Mouse (Mus musculus) layer of hippocampus, postnatal 36 days (tissue): ENCODE measurements at regions not wholly inside any gene's neighbourhood (a gene's known extent, or its start where the extent isn't known, plus 50 kb on each side); places are given as distances from the start of the nearest gene placed in this dataset.
"Not testable (repeated sequence)": the region's sequence is repeated elsewhere in the genome, so short reads cannot be mapped to it uniquely, and the experiment has no call there.

Experiments used
- DNase-seq, 2 experiments: peaks; one replicate each; pipeline ENCODE4 v3.0.0; 2022

DNA sequence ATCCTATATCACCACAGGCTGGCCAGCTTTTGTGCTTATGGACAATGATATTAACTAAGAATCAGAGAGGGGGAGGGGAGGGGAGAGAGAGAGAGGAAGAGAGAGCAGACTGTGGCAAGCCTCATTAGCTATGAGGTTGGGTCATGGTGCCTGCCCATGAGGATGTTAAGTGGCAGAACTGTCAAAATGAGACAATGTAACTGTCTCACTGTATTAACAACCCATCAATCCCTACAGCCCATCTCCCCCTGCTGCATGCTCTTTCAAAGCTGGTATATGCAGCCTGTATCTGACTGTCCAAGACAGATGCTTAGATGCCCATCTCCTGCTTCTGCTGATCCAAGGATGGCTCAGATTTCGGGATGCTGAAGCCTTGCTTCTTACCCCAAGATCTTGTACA, 852.6 kb downstream of the Gm9195 start:
- DNase-seq: no peak

DNA sequence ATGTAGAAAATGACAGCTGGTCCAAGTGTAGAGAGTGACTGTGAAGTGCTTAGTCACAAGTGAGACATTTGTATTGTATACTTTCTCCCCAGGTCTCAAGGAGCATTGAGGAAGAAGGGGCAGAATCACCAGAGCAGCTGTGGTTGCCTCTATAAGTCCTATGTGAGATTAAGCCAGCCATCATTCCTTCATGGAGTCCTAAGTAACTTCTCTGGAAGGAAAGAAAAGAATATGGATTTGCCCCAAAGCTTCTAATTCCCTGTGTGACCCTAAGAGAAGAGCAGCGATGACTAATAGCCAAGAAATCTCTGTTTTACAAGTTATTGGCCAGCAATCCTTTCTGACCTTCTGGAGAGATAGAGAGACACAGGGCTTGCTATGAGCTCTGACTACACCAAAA, 856.5 kb downstream of the Gm9195 start:
- no peak for DNase-seq

DNA sequence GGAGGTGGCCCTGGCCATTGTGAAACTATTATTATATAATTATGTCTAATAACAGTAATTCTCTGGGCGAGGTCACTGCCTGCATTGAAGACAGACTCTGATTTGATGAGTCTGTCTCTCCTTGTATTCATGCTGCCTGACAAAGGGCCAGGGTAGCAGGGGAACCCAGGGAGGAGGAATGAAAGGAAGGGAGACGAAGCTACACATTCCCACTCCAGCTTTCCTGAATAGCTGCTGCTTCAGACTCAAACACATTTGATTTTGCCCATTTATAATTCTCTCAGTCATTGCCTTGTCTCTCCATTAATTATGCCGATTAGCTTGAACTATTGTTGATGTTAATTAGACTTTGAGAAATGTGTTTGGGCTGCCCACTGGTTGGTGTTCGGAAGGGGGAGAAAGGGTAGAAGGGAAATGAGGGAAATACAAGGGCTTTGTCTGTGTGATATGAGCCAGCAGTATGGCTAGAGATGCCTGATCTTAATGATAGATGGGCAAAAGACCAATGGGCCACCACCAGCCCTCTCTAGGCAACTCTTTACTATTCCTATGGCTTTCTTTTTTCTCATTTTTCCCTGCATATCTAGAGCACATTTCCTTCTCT, 881.8 kb downstream of the Gm9195 start:
- no peak for DNase-seq

DNA sequence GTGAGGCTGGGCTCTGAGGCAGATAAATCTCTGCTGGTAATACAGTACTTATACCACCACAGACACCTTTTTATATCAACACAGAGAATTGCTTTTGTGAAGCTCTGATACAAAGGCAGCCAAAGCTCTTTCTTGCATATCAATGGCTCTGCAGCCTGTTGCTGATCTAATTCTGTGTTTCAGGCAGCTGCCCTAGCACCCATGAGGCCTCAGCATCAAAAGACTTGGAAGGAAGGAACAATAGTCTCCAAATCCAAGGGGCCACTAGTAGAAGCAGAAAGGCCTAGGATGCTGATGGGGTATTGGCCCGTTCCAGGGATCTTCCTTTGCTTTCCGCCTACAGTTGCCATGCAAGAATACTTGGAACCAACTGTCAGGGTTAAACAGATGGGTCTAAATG, 887.9 kb downstream of the Gm9195 start:
- peak in 1 of 2 experiments; percentile 1 for DNase-seq

DNA sequence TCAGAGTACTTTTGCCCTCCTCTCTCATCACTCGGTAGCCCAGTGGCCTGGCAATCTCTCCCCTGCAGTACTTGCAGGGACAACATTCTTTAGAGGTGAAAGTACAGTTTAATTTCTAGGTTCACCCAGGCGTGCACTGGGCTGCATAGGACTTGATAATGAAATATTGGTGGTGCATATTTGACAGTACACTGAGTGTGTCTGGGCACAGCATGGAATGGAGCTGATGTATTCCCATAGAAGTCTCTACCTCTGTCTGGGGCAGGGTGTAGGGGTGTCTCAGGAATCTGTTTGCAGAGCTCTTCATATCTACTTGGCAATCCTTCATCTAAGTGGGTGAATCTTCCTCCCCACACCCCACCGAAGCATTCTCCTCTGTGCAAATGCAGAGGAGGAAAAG, 893.8 kb downstream of the Gm9195 start:
- no peak for DNase-seq

DNA sequence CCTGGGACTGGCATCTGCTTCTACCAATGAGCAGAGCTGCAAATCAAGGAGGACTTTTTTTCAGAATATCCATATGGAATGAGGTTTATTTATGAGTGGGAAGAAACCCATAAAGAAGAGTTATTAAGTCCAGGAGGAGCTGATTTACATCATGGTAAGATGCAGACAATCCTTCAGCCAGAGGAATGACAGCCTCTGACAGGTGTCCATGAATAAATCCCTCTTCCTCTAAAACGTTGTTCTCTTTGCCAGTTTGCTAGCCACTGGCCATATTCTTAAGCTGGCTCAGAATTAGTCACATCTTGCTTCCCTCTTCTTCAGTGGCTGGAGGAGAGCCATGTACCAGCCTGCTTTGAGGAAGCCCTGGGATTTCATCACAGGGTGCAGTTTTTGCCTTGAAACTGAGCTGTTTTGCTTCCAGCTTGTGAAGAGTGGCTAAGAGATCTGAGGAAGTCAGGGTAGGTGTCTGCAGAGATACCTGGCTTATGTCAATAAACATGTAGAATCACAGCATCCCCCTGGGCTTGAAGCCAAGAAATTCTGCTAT, 902.9 kb downstream of the Gm9195 start:
- DNase-seq: no peak

DNA sequence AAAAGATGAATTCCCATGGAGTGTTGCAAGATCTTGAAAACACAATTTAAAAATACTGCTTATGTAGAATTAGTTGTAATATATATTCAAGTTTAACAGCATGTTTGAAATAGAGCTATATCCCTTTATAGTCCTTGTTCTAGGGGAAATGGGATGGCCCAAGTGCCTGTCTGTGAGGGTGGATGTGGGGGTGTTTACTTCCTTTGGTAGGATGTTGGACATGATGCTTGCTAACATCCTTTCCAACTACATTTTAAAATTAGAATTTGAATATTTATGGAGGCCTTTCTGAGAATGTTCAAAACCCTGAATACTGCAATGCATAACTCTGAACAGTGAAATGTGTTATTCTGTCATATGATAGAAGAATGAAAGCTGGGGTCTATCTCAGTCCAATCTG, 903.6 kb downstream of the Gm9195 start:
- no peak for DNase-seq

DNA sequence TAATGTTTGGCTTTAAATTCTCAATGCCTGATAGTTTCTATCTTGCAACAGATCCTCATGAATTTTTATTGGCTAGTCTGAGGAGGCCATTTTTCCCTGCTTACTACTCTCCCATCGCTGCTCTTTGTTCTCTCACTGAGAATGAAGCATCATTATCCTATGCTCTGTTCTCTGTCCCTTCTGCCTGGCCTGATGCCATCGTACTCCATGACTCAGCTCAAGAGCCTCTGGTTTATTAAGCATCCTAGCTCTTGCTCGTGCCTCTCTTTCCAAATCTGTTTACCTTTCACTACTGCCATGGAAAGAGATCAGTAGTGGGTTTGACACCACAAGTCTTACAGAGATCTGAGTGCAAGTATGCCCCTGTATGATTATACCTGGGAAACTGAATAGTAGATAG, 926.8 kb downstream of the Gm9195 start:
- no peak for DNase-seq

DNA sequence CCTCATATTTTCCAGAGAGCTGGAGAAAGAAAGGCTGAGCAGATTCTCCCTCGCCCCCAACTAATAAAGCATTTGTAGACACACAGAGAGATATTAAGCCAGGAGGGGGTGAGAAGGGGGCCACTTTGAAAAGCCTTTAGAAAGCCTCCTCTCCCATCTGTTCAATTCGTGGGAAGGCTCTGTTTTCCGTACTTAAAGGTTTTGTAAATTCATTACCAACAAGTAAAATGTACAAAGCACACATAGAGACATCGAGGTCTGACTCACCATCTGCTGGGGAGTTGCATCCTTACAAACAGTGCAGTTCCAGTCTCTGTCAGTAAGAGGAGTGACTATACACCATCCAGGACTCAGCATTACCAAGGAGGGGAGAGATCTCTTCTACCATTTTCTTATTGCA, 929.7 kb downstream of the Gm9195 start:
- DNase-seq: peak; percentile 10 to 11

DNA sequence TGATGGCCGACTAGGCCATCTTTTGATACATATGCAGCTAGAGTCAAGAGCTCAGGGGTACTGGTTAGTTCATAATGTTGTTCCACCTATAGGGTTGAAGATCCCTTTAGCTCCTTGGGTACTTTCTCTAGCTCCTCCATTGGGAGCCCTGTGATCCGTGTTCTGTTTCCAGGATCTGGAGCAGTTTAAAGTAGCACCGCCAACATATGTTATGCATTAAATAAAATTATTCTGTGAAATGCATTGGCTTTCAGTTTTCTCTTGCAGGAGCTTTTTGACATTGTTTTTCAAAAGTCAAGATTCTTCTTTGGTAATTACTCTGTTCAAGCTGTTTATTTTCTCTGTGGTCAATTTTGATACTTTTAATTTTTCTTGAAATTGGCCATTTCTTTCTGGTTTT, 937.3 kb downstream of the Gm9195 start:
- not testable (repeated sequence) for DNase-seq

DNA sequence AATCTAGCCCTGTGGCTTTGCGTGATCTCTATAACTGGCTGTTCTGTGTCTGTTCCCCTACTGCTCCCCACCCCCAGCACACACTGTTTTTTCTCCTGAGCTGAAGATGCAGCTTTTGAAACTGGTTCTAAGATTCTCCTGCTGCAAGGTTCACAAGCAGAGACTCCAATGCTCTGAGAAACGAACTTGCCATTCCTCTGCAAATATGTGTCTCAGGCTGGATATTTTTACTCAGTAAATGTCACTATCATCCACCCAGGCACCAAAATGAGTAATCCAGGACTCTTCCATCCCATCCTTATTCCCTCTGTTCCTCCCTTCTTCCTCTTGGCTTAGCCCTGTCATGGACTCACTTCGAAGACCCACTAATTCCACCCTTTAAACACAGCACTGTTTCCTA, 943.9 kb upstream of the Fam160b2 start:
- DNase-seq: no peak

DNA sequence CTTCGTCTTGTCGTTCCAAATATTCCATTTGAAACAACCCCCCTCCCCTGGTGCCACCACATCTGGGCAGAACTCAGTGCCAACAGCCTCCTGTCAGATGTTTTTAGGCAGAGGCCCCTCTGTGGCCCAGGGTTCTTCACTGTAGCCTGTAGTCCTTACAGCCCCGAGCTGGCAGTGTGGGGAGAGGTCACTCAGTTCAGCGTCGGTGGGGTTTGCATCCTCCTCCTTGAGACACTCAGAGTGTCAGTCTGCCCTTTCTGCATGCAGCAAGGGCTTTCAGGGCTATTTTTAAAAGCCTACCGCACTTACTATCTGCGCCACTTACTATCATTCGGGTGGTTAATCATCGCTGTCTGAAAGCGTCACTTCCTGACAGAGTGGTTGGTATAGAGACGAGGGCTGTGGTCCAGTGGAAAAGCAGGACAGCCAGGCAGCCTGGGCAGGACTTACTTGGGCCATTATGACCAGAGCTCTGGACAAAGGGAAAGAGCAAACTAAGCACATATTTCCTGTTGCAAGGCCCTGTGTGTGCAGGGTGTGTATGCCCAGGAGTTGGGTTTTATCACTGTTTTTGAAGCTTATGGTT, 932.5 kb upstream of the Fam160b2 start:
- DNase-seq: no peak

DNA sequence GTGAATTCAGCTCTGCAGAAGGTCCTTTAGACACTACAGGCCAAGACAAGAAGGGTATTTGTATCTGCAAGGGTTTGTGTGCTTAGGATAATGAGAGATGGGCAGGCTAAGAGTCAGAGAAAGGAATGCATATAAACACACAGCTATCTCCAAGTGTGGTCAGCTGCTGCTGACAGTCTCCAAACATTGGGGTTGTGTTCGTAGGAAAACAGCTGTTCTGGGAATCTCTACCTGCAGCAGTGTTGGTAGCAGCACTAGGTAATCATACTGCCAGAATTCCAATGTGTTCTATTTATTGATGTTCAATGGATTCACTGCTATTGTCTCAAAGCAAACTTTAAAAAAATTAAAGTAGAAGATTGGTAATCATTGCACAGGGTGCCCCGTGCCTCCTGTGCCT, 931.7 kb upstream of the Fam160b2 start:
- DNase-seq: no peak

DNA sequence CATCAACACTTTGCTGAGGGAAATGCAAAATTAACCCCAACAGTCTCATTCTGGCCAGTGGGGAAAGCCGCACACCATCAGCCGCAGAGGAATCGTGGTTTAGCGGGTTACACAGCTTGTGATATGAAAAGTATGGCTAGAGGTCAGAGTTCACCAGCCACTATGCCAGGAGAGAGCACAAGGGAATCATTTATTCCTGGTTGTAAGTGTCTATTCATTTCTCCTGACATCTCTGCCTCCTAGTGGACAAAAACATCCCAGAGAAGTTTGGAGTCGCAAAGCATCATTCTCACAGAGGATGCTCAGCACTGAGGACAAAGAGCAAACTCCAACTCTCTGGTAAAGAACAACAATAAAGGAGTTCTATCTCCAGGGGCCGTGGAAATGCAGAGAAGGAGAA, 930.8 kb upstream of the Fam160b2 start:
- no peak for DNase-seq

DNA sequence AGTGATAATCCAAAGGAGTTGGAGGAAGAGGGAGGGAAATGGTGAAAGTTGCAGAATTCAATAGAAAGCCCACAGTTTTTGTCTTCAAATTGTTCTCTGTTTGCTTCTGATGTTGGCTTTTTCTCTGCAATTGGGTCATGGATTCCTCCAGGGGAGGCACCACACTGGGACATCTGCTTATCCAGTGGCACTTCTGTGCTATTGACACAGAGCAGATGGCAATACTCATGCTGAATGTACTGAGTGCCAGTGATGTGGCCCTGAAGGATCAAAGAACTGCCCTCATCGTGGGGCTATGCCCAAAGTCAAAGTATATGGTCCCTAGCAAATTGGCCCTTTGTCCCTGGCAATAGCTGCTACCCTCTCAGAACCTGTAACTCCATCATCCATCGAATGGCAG, 918.9 kb upstream of the Fam160b2 start:
- DNase-seq: no peak

DNA sequence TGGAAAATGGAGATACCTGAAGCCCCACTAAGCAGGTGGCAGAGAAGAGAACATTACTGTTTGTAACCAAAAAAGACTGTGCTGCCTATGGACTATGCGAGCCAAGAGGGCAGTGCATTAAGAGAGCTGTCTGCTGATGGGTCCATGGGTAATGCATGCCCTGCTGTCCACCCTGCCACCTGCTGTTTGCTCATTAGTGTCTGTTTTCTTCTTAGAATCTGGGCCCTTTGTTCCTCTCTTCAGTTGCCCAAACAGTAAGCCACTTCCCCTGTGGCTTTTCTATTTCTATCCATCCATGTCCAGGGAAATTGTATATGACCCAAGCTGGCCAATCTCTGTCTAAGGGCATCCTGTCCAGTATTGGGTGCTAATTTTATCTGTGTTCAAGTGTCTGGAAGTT, 901.2 kb upstream of the Fam160b2 start:
- no peak for DNase-seq

DNA sequence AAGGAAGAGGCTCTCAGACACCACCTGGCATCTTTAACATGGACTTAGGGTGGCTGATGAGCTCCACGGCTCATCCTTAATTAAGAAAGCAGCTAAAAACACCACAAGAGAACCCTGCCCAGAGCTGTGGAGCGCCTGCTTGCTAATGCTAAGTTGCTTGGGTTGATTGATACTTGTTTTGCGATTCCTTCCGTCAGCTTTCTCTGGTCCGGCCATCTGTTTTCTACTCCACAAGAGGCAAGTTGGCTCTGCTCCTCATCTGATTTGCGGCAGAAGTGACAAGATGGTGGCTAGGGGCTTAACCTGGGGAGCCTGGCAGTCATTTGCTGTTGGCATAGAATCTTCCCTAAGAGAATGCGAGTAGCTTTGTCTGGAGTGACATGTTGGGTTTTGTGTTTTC, 891.6 kb upstream of the Fam160b2 start:
- DNase-seq: peak; percentile 4 to 5

DNA sequence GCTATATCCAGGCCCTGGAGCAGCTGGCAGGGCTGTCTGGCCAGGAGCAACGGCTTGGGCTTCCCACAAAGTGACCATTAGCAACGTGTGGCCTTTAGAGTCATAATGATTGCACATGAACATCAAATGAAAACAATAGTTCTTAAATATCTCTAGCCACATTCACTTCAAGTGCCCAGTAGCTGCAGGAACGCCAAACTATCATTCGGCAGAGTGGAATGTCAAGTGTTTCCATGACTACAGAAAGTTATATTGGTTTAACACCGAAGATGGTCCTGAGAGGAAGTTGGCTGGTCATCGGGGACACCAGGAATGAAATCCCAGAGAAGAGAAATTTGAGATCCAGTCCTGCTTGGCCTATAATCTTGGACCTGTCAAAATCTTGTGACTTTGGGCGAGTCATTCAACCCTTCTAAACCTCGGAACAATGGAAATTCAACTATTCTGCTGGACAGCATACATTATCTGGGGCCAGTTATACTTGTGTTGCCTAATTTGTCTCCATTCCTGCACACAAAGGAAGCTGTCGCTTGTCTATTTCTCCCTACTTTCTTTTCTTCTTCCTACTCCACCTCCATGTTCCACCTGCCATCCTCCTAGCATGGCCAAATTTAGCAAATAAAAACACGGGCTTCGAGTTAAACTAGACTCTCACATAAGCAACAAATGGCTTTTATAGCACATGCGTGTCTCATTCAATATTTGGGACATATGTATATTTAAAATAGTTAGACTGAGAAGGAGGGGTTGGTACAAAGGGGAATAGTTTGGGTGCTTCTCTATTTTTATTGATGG, 886.7 kb upstream of the Fam160b2 start:
- DNase-seq: no peak

DNA sequence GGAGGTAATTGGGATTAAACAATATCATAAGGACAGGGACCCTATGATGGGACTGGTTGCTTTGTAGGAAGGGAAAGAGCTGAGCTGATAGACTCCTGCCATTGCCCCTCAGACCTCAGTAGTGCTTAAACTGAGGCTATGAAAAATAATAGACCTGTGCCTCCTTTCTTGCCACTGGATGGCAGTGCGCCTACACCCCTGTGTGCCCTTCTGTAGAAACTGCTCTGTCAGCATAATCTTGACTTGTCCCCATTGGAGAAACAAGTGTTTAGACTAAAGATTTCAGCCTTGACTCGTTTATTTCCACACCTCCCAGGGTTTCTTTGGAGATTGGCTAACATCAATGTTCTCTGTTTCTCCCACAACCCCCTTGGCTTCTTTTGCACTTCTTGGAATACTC, 876.0 kb upstream of the Fam160b2 start:
- no peak for DNase-seq

DNA sequence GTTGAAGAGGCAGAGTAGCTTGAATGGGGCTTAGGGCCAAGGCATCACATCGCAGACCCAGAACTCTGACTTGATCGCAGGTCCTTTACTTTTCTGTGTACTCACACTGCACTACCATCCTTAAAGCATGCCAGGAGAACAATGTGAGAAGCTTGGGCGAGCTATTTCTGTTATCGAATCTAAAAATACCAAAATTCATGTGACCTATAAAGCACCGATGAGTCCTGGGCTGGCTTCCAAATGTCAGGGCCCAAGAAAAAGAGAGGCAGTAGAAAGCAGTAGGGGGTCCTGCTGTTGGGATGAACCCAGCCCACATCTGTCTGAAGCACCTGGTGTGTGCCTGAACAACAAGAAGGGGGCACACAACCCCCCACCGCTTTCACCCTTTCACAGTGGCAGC, 874.3 kb upstream of the Fam160b2 start:
- no peak for DNase-seq

DNA sequence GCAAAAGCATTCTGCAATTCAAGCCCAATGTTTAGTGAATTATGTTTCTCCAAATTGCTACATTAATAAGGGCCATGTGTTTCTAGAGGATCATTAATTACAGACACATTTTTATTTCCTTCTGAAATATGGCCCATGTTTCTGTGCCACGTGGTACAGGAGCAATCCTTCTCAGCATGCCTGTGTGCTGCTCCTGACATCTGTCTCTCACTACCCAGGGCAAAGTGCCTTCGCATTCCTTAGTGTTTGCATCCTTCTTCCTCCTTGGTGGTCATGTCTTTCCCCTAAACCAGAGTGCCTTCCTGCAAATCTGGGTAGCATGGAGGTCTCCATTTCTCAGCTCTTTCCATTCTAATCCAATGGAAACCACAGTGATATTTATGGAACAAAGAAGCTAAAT, 832.7 kb upstream of the Fam160b2 start:
- no peak for DNase-seq
